Mouse (Mus musculus): ENCODE measurements around the gene Matk. TPM values are rescaled to one million over a fixed set of nuclear protein-coding genes. Genes with fewer than 3 reads are reported as not detected.
"Not testable (repeated sequence)": the region's sequence is repeated elsewhere in the genome, so short reads cannot be mapped to it uniquely, and the experiment has no call there.

The Matk gene
- polyA plus RNA-seq, 1 experiment: 141 TPM

DNA sequence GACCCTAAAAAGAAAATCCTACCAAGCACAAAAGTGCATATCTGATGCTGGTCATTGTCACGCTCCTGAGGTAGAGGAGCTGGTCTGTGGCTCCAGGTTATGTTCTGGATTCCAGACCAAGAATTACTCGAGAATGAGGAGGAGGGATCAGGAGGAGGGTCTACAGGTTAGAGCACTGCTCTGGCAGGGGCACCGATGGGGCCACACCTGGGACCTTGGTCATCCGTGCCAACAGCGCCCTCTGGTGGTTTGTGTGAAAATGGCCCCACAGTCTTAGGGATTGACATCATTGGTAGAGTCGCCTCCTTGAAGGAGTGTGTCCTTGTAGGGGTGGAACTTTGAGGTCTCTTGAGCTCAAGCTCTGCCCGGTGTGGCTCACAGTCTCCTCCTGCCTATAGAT is 34.8 kb upstream of the Matk start:
- 27% methylated on average over 7 of the region's 7 CpGs for WGBS
- H3K27ac ChIP-seq (ENCODE audit: insufficient read depth, low read length): no peak overlapping the region
- DNase-seq: peak; percentile 61 to 77
- H3K27me3 ChIP-seq (ENCODE audit: control insufficient read depth, insufficient read depth, low read length): no peaks in the 10 kb centered on the region
- no peaks in the 10 kb centered on the region for H3K4me1 ChIP-seq (ENCODE audit: control insufficient read depth, insufficient read depth, low read length)
- TF ChIP-seq POLR2A (IDR thresholded peaks at IDR 0.05; ENCODE audit: borderline replicate concordance, insufficient read depth, low read length): no peak
- TF ChIP-seq CTCF (IDR thresholded peaks at IDR 0.05; ENCODE audit: borderline replicate concordance, insufficient read depth, low read depth, low read length): peak; percentile 84
- no peak overlapping the region for H3K4me3 ChIP-seq (replicated peaks; ENCODE audit: insufficient read depth, low read depth, low read length)

DNA sequence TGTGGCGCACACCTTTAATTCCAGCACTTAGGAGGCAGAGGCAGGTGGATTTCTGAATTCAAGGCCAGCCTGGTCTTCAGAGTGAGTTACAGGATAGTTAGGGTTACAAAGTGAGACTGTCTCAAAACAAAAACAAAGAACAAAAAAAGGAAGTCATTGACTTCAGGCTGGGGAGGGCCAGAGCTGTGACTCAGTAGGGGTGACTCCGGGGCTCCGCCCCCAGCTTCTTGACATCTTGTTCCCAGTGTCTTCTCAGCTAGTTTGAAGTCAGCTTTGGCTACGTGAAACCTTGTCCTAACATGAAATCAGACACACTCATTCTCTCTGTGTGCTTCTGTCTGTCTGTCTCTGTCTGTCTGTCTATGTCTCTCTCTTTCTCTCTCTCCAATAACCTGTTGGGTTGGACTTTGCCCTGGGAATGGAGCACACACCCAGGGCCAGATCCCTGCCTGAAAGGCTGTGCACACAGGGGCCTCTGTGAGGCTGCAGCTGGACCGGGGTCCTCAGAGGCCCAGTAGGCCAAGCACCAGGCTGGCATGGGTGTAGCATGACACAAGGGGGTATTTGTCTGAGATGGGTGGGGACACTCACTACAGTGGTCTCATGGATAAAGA is 31.2 kb upstream of the Matk start:
- Histone ChIP-seq H3K27me3 (ENCODE audit: control insufficient read depth, insufficient read depth, low read length) (no peaks in the 10 kb centered on the region), H3K4me3 (replicated peaks; ENCODE audit: insufficient read depth, low read depth, low read length) (no peak overlapping the region), H3K4me1 (ENCODE audit: control insufficient read depth, insufficient read depth, low read length) (no peaks in the 10 kb centered on the region), H3K27ac (ENCODE audit: insufficient read depth, low read length) (no peak overlapping the region)
- DNase-seq: no peak
- TF ChIP-seq CTCF (IDR thresholded peaks at IDR 0.05; ENCODE audit: borderline replicate concordance, insufficient read depth, low read depth, low read length) (no peak), POLR2A (IDR thresholded peaks at IDR 0.05; ENCODE audit: borderline replicate concordance, insufficient read depth, low read length) (no peak)
- 89% methylated on average over 5 of the region's 5 CpGs for WGBS

DNA sequence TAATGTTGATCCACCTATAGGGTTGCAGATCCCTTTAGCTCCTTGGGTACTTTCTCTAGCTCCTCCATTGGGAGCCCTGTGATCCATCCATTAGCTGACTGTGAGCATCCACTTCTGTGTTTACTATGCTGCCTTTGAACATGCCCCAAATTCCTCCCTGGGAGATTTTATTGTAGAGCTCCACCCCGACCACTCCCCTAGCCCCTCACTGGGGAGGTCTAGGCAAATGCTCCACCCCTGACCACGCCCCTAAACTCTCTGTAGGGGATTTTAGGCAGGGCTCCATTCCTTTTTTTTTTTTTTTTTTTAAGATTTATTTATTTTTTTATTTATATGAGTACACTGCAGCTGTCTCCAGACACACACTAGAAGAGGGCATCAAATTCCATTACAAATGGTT is 29.0 kb upstream of the Matk start:
- not testable (repeated sequence) for H3K27me3 ChIP-seq (ENCODE audit: control insufficient read depth, insufficient read depth, low read length); H3K4me3 ChIP-seq (replicated peaks; ENCODE audit: insufficient read depth, low read depth, low read length); H3K4me1 ChIP-seq (ENCODE audit: control insufficient read depth, insufficient read depth, low read length); DNase-seq; H3K27ac ChIP-seq (ENCODE audit: insufficient read depth, low read length)
- WGBS: 63% methylated on average over 2 of the region's 2 CpGs

DNA sequence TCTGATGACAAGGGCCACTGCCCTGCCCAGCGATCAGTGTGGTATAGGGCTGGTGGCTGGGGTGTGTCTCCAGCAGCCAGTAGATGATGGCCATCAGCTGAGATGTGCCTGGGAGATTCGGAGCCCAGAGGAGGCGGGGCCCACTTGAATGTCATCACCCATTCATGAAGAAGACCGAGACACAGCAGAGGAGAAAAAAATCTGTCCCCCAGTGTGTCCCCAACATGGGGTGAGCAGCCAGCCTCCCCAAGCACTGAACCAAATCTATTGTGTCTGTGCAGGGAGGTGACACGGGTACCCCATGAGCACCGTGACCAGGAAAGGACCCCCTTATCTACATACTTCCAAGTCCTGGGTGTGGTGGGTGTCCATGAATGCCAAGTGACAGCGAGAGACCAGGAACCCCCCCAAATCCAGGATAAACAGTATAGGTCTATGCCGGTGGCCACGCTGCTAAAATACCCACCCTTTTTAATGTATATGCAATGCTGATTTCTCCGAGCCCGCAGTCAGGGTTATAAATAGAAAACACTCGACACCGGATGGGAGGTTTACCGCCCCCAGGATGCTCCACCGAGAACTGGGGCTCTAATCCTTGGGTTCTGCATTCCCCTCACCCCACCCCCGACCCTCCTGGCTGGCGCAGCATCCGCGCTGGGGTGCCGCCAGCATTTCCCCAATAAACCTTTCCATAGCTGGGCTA is 22.8 kb upstream of the Matk start:
- peak overlapping the region; percentile 92 for H3K27ac ChIP-seq (ENCODE audit: insufficient read depth, low read length)
- H3K27me3 ChIP-seq (ENCODE audit: control insufficient read depth, insufficient read depth, low read length): no peaks in the 10 kb centered on the region
- peak; percentile 53 to 55 for DNase-seq
- TF ChIP-seq CTCF (IDR thresholded peaks at IDR 0.05; ENCODE audit: borderline replicate concordance, insufficient read depth, low read depth, low read length): no peak
- no peak for TF ChIP-seq POLR2A (IDR thresholded peaks at IDR 0.05; ENCODE audit: borderline replicate concordance, insufficient read depth, low read length)
- 3% methylated on average over 20 of the region's 20 CpGs for WGBS
- H3K4me1 ChIP-seq (ENCODE audit: control insufficient read depth, insufficient read depth, low read length): peaks cover 18% of the 10 kb centered on the region; the same call in 1 of the 2 replicates
- H3K4me3 ChIP-seq (replicated peaks; ENCODE audit: insufficient read depth, low read depth, low read length): peak overlapping the region; percentile 79

DNA sequence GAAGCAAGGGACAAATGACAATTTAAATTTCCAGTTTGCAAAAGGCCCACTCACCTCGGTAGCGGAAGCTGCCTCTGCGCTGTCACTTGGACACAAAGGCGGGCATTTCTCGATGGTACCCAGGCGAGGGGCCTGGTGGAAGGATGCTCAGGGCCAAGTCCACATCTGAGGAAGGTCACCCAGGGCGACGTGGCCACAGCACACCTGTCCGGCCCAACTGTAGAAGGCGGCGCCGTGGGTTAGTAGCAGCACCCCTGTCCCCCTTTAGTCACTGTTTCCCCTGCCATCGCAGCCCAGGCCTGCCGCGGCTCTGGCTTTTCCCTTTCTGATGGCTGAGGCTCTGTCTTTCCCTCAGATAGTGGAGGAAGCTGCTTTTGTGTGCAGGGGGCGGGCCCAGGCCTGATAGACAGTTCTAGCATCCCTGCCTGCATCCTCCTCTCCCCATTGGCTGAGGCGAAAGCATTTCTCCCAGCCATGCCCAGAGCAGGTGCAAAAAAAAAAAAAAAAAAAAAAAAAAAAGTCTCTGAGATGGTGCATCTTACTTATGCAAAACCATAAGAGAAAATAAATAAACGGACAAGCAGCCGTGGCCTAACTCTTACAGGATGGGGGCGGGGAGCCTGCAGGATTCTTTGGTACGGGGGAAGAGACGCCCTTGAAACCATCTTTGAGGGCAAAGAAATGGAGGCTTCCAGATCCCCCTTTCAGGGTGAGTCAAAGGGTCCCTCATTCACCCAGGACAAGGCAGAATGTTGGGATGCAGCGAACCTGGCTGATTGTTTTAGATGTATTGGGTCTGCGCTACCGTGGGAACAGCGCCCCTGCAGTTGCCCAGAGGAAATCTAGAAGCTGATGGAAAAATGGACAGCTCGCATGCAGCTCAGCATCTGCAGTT is 22.1 kb upstream of the Matk start, which contains the start of gene Atcay:
Atcay (minus strand) TSS at position 396 of the 895 bp plus-strand sequence.
- Histone ChIP-seq H3K27ac (ENCODE audit: insufficient read depth, low read length) (peak within 1 kb of the TSS; percentile 92), H3K4me1 (ENCODE audit: control insufficient read depth, insufficient read depth, low read length) (peaks cover 18% of the 10 kb centered on the region; the same call in 1 of the 2 replicates), H3K4me3 (replicated peaks; ENCODE audit: insufficient read depth, low read depth, low read length) (peak within 1 kb of the TSS; percentile 79), H3K27me3 (ENCODE audit: control insufficient read depth, insufficient read depth, low read length) (no peaks in the 10 kb centered on the region)
- 1% methylated on average over 27 of the region's 27 CpGs for WGBS
- TF ChIP-seq CTCF (IDR thresholded peaks at IDR 0.05; ENCODE audit: borderline replicate concordance, insufficient read depth, low read depth, low read length) (peak; percentile 62; the same call in 1 of the 2 replicates), POLR2A (IDR thresholded peaks at IDR 0.05; ENCODE audit: borderline replicate concordance, insufficient read depth, low read length) (peak; percentile 95)
- DNase-seq: peak; percentile 88 to 90

DNA sequence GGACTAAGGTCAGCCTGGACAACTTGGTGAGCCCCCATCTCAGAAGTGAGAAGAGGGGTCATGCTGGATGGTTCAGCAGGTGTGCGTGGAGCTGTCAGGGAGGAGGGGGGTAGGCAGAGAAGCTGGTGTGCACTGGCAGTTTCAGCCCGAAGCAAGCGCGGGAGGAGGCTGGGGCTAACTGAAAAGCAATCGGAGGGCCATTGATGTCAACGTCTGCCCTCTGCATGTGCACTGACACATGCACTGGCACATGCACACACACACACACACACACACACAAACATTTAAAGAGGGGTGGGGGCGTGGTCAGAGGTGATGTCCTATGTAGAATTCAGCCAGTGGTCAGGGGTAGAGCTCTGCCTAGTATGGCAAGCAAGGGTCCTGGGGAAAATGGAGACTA is 21.3 kb upstream of the Matk start:
- peak overlapping the region; percentile 48 for H3K4me3 ChIP-seq (replicated peaks; ENCODE audit: insufficient read depth, low read depth, low read length)
- no peaks in the 10 kb centered on the region for H3K27me3 ChIP-seq (ENCODE audit: control insufficient read depth, insufficient read depth, low read length)
- H3K27ac ChIP-seq (ENCODE audit: insufficient read depth, low read length): peak overlapping the region; percentile 53; the same call in 1 of the 2 replicates
- no peak for DNase-seq
- 34% methylated on average over 7 of the region's 7 CpGs for WGBS
- peaks cover 18% of the 10 kb centered on the region; the same call in 1 of the 2 replicates for H3K4me1 ChIP-seq (ENCODE audit: control insufficient read depth, insufficient read depth, low read length)
- no peak for TF ChIP-seq POLR2A (IDR thresholded peaks at IDR 0.05; ENCODE audit: borderline replicate concordance, insufficient read depth, low read length)
- TF ChIP-seq CTCF (IDR thresholded peaks at IDR 0.05; ENCODE audit: borderline replicate concordance, insufficient read depth, low read depth, low read length): no peak

DNA sequence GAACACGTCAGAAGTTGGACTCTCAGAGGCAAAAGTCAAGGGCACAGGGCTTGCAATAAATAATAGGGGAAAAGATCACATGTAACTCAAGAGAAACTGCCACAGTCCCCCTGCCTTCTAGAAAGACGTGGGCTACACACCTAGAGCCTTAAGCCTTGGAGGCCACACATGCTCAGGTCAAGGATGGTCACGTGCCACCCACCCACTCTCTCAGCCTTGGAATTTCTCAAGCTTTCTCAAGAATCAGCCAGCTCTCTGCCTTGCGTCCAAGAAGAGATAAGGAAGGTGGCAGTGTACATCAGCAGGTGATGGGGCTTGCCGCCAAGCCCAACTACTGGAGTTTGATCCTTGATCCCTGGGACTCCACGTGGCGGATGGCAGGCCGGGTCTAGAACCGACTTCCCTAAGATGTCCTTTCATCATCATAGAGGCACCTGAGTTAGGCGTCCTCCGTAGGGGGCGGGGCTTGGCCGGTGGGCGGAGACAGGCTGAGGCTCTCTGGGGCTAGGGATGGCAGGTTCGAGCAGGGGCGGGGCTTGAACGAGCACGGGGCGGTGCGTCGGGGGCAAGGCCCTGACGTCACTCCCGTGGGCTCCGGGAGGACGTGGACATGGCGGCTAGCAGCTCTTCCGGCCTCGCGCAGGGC is 20.0 kb upstream of the Matk start, which contains the start of gene Zfr2:
Zfr2 (plus strand) TSS at position 576 of the 646 bp plus-strand sequence.
- TF ChIP-seq POLR2A (IDR thresholded peaks at IDR 0.05; ENCODE audit: borderline replicate concordance, insufficient read depth, low read length) (peak; percentile 82), CTCF (IDR thresholded peaks at IDR 0.05; ENCODE audit: borderline replicate concordance, insufficient read depth, low read depth, low read length) (no peak)
- Histone ChIP-seq H3K27ac (ENCODE audit: insufficient read depth, low read length) (peak within 1 kb of the TSS; percentile 17; the same call in 1 of the 2 replicates), H3K27me3 (ENCODE audit: control insufficient read depth, insufficient read depth, low read length) (no peaks in the 10 kb centered on the region), H3K4me1 (ENCODE audit: control insufficient read depth, insufficient read depth, low read length) (peaks cover 18% of the 10 kb centered on the region; the same call in 1 of the 2 replicates), H3K4me3 (replicated peaks; ENCODE audit: insufficient read depth, low read depth, low read length) (peak within 1 kb of the TSS; percentile 85)
- WGBS: 8% methylated on average over 29 of the region's 29 CpGs
- DNase-seq: peak; percentile 95 to 96

Data from cerebellum, adult 2 months (tissue).